In genomic region chr5:81019166-81019565, GRCm38 (mm10) we compare ENCODE assay signal across 8 mouse cellular contexts. TPM values are rescaled to one million over a fixed set of nuclear protein-coding genes. Genes with fewer than 3 reads are reported as not detected.
DNase-seq lines count a peak whose midpoint lies in the region; ATAC-seq lines count a peak whose summit lies in the region.

No protein-coding gene starts in this region.

- peak overlapping the region; percentile 73 for H3K4me3 ChIP-seq in lung, embryonic 16.5 days (ENCODE audit: low read length)
- no peak overlapping the region for H3K4me3 ChIP-seq in liver, embryonic 15.5 days (replicated peaks)

- peaks cover 9% of the 10 kb centered on the region; the same call in 1 of the 2 replicates for H3K4me1 ChIP-seq in lung, embryonic 16.5 days (replicated peaks; ENCODE audit: control insufficient read depth, insufficient read depth, low read length)
- H3K4me1 ChIP-seq in liver, embryonic 15.5 days (replicated peaks), result no peaks in the 10 kb centered on the region

- 8% methylated on average over 3 of the region's 3 CpGs for WGBS in lung, embryonic 16.5 days
- WGBS in liver, embryonic 15.5 days (ENCODE audit: insufficient replicate concordance), result 9% methylated on average over 3 of the region's 3 CpGs

- no peaks in the 10 kb centered on the region for H3K9me3 ChIP-seq in lung, embryonic 16.5 days (ENCODE audit: control insufficient read depth, low read length)
- no peaks in the 10 kb centered on the region for H3K9me3 ChIP-seq in liver, embryonic 15.5 days (replicated peaks)

- no peaks in the 10 kb centered on the region; the same call in 1 of the 2 replicates for H3K27me3 ChIP-seq in lung, embryonic 16.5 days (ENCODE audit: control insufficient read depth, insufficient read depth, low read depth, low read length)
- peaks cover 60% of the 10 kb centered on the region for H3K27me3 ChIP-seq in liver, embryonic 15.5 days

- H3K27ac ChIP-seq in lung, embryonic 16.5 days (ENCODE audit: low read length), result no peak overlapping the region
- no peak overlapping the region for H3K27ac ChIP-seq in liver, embryonic 15.5 days (replicated peaks)

- peak; percentile 42 for ATAC-seq in cerebellum, adult (ENCODE audit: insufficient number of reproducible peaks, low FRiP score, low TSS enrichment)
- peak; percentile 8; the same call in 1 of the 2 replicates for ATAC-seq in lung, embryonic 16.5 days (ENCODE audit: low read depth)
- ATAC-seq in liver, embryonic 15.5 days (ENCODE audit: insufficient read depth), result no peak

- no peak for DNase-seq in cerebellum, adult 11-12 months
- DNase-seq in lung, postnatal 25 days (ENCODE audit: low spot score), result no peak
- DNase-seq in spleen, postnatal 4 days (ENCODE audit: low spot score in 2 of 2), result no peak
- DNase-seq in right cerebral cortex, adult 2 months (ENCODE audit: low spot score in 2 of 2), result no peak
- no peak for DNase-seq in gastrocnemius, postnatal 10 days

- H3K9ac ChIP-seq in lung, embryonic 16.5 days (ENCODE audit: low read length), result no peak overlapping the region; the same call in 1 of the 2 replicates
- H3K9ac ChIP-seq in liver, embryonic 15.5 days, result no peak overlapping the region

- peak overlapping the region; percentile 83 for H3K4me2 ChIP-seq in lung, embryonic 16.5 days (ENCODE audit: low read depth, low read length)
- H3K4me2 ChIP-seq in liver, embryonic 15.5 days, result peak overlapping the region; percentile 65

- no peaks in the 10 kb centered on the region for H3K36me3 ChIP-seq in lung, embryonic 16.5 days (ENCODE audit: control insufficient read depth, insufficient read depth, low read length)
- H3K36me3 ChIP-seq in liver, embryonic 15.5 days (replicated peaks), result no peaks in the 10 kb centered on the region

RNA-seq across cellular contexts. Expression of gene Adgrl3, which starts 0.8 kb away (rescaled TPM):
- 13.8 and 16.5 TPM in 2 replicates for polyA plus RNA-seq in lung, embryonic 16.5 days (2015; fragmentation: Nextera tagmentation; extraction: Ambion mirVana)
- polyA plus RNA-seq in liver, embryonic 15.5 days (2015; fragmentation: Nextera tagmentation; extraction: Ambion mirVana), result 0.56 and 0.84 TPM in 2 replicates
- 1 to 10 TPM; 7.3 to 9.7 TPM for total RNA-seq in gastrocnemius, postnatal 10 days (2021)
